Mouse (Mus musculus) natural killer cell, adult 2 months (primary cell): ENCODE measurements around the gene AK157302.
A peak's percentile ranks its signal among the peaks of the same experiment; 100 is the strongest.
"Not testable (repeated sequence)": the region's sequence is repeated elsewhere in the genome, so short reads cannot be mapped to it uniquely, and the experiment has no call there.

Experiments
- DNase-seq, 2 experiments: peaks; one replicate each; pipeline ENCODE4 v3.0.0; 2022; ENCODE audit warnings: low spot score in 2 of 2

AK157302 gene

GRCm38 (mm10) chr13:21495080-21495479, at the start of gene AK157302:
Gene AK157302 (plus strand): TSS chr13:21495223.
- DNase-seq: no peak

GRCm38 (mm10) chr13:21446796-21447195, 48.2 kb upstream of the AK157302 start:
- DNase-seq: no peak

- DNase-seq: no peak
Observed at GRCm38 (mm10) chr13:21447856-21448614, 47.0 kb upstream of the AK157302 start.

- no peak for DNase-seq
Observed at GRCm38 (mm10) chr13:21453042-21453441, 42.0 kb upstream of the AK157302 start.

- DNase-seq: peak; percentile 78 to 82
Observed at GRCm38 (mm10) chr13:21453449-21453848, 41.6 kb upstream of the AK157302 start, which contains the start of gene Zscan26. Gene Zscan26 (minus strand): TSS chr13:21453730.

- no peak for DNase-seq
Observed at GRCm38 (mm10) chr13:21454133-21454532, 40.9 kb upstream of the AK157302 start.

- no peak for DNase-seq
Observed at GRCm38 (mm10) chr13:21456347-21456746, 38.7 kb upstream of the AK157302 start.

- DNase-seq: not testable (repeated sequence)
Observed at GRCm38 (mm10) chr13:21462516-21462915, 32.5 kb upstream of the AK157302 start.

- DNase-seq: no peak
Observed at GRCm38 (mm10) chr13:21467336-21467735, 27.7 kb upstream of the AK157302 start.

GRCm38 (mm10) chr13:21468061-21469019, 26.7 kb upstream of the AK157302 start, which contains the start of gene Nkapl:
Gene Nkapl (minus strand): TSS chr13:21468509.
- peak; percentile 51 to 60 for DNase-seq

GRCm38 (mm10) chr13:21469097-21469496, 25.9 kb upstream of the AK157302 start:
- DNase-seq: no peak

- no peak for DNase-seq
Observed at GRCm38 (mm10) chr13:21472427-21472826, 22.6 kb upstream of the AK157302 start.

- not testable (repeated sequence) for DNase-seq
Observed at GRCm38 (mm10) chr13:21478759-21479670, 16.0 kb upstream of the AK157302 start, which contains the start of the genes Zkscan4 and Gm10065. Gene Zkscan4 (plus strand): TSS chr13:21478907. Gene Gm10065 (minus strand): TSS chr13:21479441.

GRCm38 (mm10) chr13:21486881-21487280, 8.1 kb upstream of the AK157302 start:
- no peak for DNase-seq

GRCm38 (mm10) chr13:21492847-21493246, 2.2 kb upstream of the AK157302 start:
- no peak for DNase-seq

GRCm38 (mm10) chr13:21501182-21501581, 6.2 kb downstream of the AK157302 start, which contains the start of gene Gm11273:
Gene Gm11273 (minus strand): TSS chr13:21501418.
- DNase-seq: not testable (repeated sequence)

GRCm38 (mm10) chr13:21502296-21502695, 7.3 kb downstream of the AK157302 start:
- no peak for DNase-seq

GRCm38 (mm10) chr13:21506221-21506649, 11.2 kb downstream of the AK157302 start:
- peak; percentile 73 to 78 for DNase-seq

GRCm38 (mm10) chr13:21530136-21530535, 35.1 kb downstream of the AK157302 start:
- no peak for DNase-seq

GRCm38 (mm10) chr13:21530781-21531201, 35.8 kb downstream of the AK157302 start, which contains the start of gene Zkscan8:
Gene Zkscan8 (minus strand): TSS chr13:21531120.
- peak; percentile 83 to 88 for DNase-seq

GRCm38 (mm10) chr13:21542708-21543107, 47.7 kb downstream of the AK157302 start, which contains the start of gene Olfr1366:
Gene Olfr1366 (minus strand): TSS chr13:21542808.
- DNase-seq: no peak
